8 mouse cellular contexts compared by ENCODE assay signal in genomic region chr11:72342549-72343237, GRCm38 (mm10). TPM values are rescaled to one million over a fixed set of nuclear protein-coding genes. Genes with fewer than 3 reads are reported as not detected.
DNase-seq lines count a peak whose midpoint lies in the region; ATAC-seq and TF ChIP-seq lines count a peak whose summit lies in the region.

No protein-coding gene starts in this region.

- peak; percentile 94 for DNase-seq in heart, adult 11 months
- DNase-seq in gastrocnemius, adult 2 months = peak; percentile 76
- DNase-seq in hindbrain, postnatal 0 days (ENCODE audit: low spot score) = peak; percentile 89
- DNase-seq in left cerebral cortex, adult 18-20 months (ENCODE audit: low spot score in 2 of 2) = peak; percentile 64 to 69
- DNase-seq in lung, postnatal 4 days = peak; percentile 61 to 73
- DNase-seq in retina, postnatal 1 day = peak; percentile 87

- H3K4me1 ChIP-seq in heart, embryonic 11.5 days (ENCODE audit: control insufficient read depth, insufficient read depth, low read length) = no peaks in the 10 kb centered on the region
- H3K4me1 ChIP-seq in cortical plate, adult 2 months (ENCODE audit: control insufficient read depth, insufficient read depth, low read length) = no peaks in the 10 kb centered on the region
- H3K4me1 ChIP-seq in hindbrain, postnatal 0 days (ENCODE audit: insufficient read depth, low read length) = no peaks in the 10 kb centered on the region

- no peak overlapping the region for H3K4me3 ChIP-seq in heart, embryonic 11.5 days (ENCODE audit: low read depth, low read length)
- no peak overlapping the region for H3K4me3 ChIP-seq in cortical plate, adult 2 months (ENCODE audit: insufficient read depth, low read length)
- H3K4me3 ChIP-seq in gastrocnemius, adult 2 months = no peak overlapping the region
- no peak overlapping the region for H3K4me3 ChIP-seq in hindbrain, postnatal 0 days (ENCODE audit: low read length)

- intact Hi-C loops in gastrocnemius, adult 2 months (cut with DNase I) = loop anchor here (1.0 to 5.0 kb wide), 3 partner anchors 87 to 220 kb away; no protein-coding TSS in a partner anchor

- no peak for TF ChIP-seq POLR2A in cortical plate, adult 2 months (IDR thresholded peaks at IDR 0.05; ENCODE audit: extremely low read depth, insufficient read depth, low read length)

- no peak overlapping the region for H3K4me2 ChIP-seq in heart, embryonic 11.5 days
- H3K4me2 ChIP-seq in hindbrain, postnatal 0 days (ENCODE audit: low read depth, low read length) = peak overlapping the region; percentile 31; the same call in 1 of the 2 replicates

- WGBS in heart, embryonic 11.5 days (ENCODE audit: insufficient replicate concordance) = 10% methylated on average over 7 of the region's 7 CpGs
- WGBS in hindbrain, postnatal 0 days = 9% methylated on average over 7 of the region's 7 CpGs

- H3K9me3 ChIP-seq in heart, embryonic 11.5 days (replicated peaks; ENCODE audit: control insufficient read depth, low read length) = no peaks in the 10 kb centered on the region
- no peaks in the 10 kb centered on the region for H3K9me3 ChIP-seq in hindbrain, postnatal 0 days (ENCODE audit: low read length)

- H3K9ac ChIP-seq in heart, embryonic 11.5 days (ENCODE audit: low read depth, low read length) = no peak overlapping the region
- no peak overlapping the region for H3K9ac ChIP-seq in hindbrain, postnatal 0 days (replicated peaks; ENCODE audit: low read length)

- H3K27me3 ChIP-seq in heart, embryonic 11.5 days (ENCODE audit: control insufficient read depth, insufficient read depth, low read length) = no peaks in the 10 kb centered on the region
- no peaks in the 10 kb centered on the region for H3K27me3 ChIP-seq in hindbrain, postnatal 0 days (ENCODE audit: insufficient read depth, low read length)

- no peak for ATAC-seq in heart, embryonic 11.5 days (replicated peaks; ENCODE audit: insufficient number of reproducible peaks, low FRiP score, low TSS enrichment)
- peak; percentile 76 for ATAC-seq in hindbrain, postnatal 0 days

- H3K27ac ChIP-seq in heart, embryonic 11.5 days (ENCODE audit: low read depth, low read length) = no peak overlapping the region
- H3K27ac ChIP-seq in cortical plate, adult 2 months (ENCODE audit: insufficient read depth, low read length) = no peak overlapping the region
- H3K27ac ChIP-seq in gastrocnemius, adult 2 months = peak overlapping the region; percentile 46; the same call in 1 of the 2 replicates
- no peak overlapping the region for H3K27ac ChIP-seq in hindbrain, postnatal 0 days

- peak; percentile 81 for TF ChIP-seq CTCF in cortical plate, adult 2 months (IDR thresholded peaks at IDR 0.05; ENCODE audit: extremely low read depth, insufficient read depth, low read length)
- peak; percentile 89 for TF ChIP-seq CTCF in gastrocnemius, adult 2 months (IDR thresholded peaks at IDR 0.05)
- peak; percentile 87 for TF ChIP-seq CTCF in hindbrain, postnatal 0 days (IDR thresholded peaks at IDR 0.05; ENCODE audit: low read depth)

- H3K36me3 ChIP-seq in heart, embryonic 11.5 days (ENCODE audit: control insufficient read depth, insufficient read depth, low read length) = no peaks in the 10 kb centered on the region
- no peaks in the 10 kb centered on the region for H3K36me3 ChIP-seq in hindbrain, postnatal 0 days (ENCODE audit: insufficient read depth, low read length)

RNA-seq across cellular contexts. Expression of gene Tekt1, which starts 19.5 kb away (rescaled TPM):
- 0.52 and 0.99 TPM in 2 replicates for polyA plus RNA-seq in heart, embryonic 11.5 days (2014; fragmentation: Nextera tagmentation; extraction: Ambion mirVana)
- polyA plus RNA-seq in cortical plate, adult 2 months (2012; rRNA removed) = 0.95 and 1.8 TPM in 2 replicates
- total RNA-seq in gastrocnemius, adult 2 months (2021) = 1 to 10 TPM in 1 of 2 experiments, under 1 TPM in 1; 0.33 to 2.6 TPM
- total RNA-seq in hindbrain, postnatal 0 days (2014; rRNA removed) = 2.3 and 5.1 TPM in 2 replicates
- polyA plus RNA-seq in hindbrain, postnatal 0 days (2015; fragmentation: Nextera tagmentation; extraction: Ambion mirVana) = 8.3 and 9.0 TPM in 2 replicates
- 1 to 10 TPM; 2.4 to 3.1 TPM for total RNA-seq in left cerebral cortex, adult 18-20 months (2021)

RNA-seq across cellular contexts. Expression of gene Fbxo39, which starts 28.4 kb away (rescaled TPM):
- polyA plus RNA-seq in heart, embryonic 11.5 days (2014; fragmentation: Nextera tagmentation; extraction: Ambion mirVana) = not detected in 2 replicates
- polyA plus RNA-seq in cortical plate, adult 2 months (2012; rRNA removed) = not detected in 2 replicates
- not detected for total RNA-seq in gastrocnemius, adult 2 months (2021)
- 0.42 TPM in 1 of 2 replicates, not detected in the other for total RNA-seq in hindbrain, postnatal 0 days (2014; rRNA removed)
- polyA plus RNA-seq in hindbrain, postnatal 0 days (2015; fragmentation: Nextera tagmentation; extraction: Ambion mirVana) = not detected in 2 replicates
- not detected for total RNA-seq in left cerebral cortex, adult 18-20 months (2021)

RNA-seq across cellular contexts. Expression of gene Xaf1, which starts 41.3 kb away (rescaled TPM):
- 2.3 and 2.4 TPM in 2 replicates for polyA plus RNA-seq in heart, embryonic 11.5 days (2014; fragmentation: Nextera tagmentation; extraction: Ambion mirVana)
- polyA plus RNA-seq in cortical plate, adult 2 months (2012; rRNA removed) = 16.0 and 16.3 TPM in 2 replicates
- total RNA-seq in gastrocnemius, adult 2 months (2021) = 1 to 10 TPM; 3.4 to 3.7 TPM
- 0.47 and 4.5 TPM in 2 replicates for total RNA-seq in hindbrain, postnatal 0 days (2014; rRNA removed)
- 5.5 and 10.0 TPM in 2 replicates for polyA plus RNA-seq in hindbrain, postnatal 0 days (2015; fragmentation: Nextera tagmentation; extraction: Ambion mirVana)
- 1 to 10 TPM; 7.5 to 7.6 TPM for total RNA-seq in left cerebral cortex, adult 18-20 months (2021)
